Mouse (Mus musculus) kidney, embryonic 14.5 days (tissue): ENCODE measurements around the gene Cry2. TPM values are rescaled to one million over a fixed set of nuclear protein-coding genes. Genes with fewer than 3 reads are reported as not detected.

Experiments
- ATAC-seq: fragments of 200-750 bp; cut with Nextera tagmentation; 2 replicates; pipeline ENCODE4 v1.8.0; 2017; ENCODE audit warnings: moderate number of reproducible peaks, mild to moderate bottlenecking, moderate TSS enrichment, moderate library complexity; ENCODE audit not compliant: low FRiP score, low TSS enrichment
- H3K27ac ChIP-seq: fragments of 300-500 bp; sonication (generic); 2 replicates; pipeline ENCODE4 v1.5.1; 2014; ENCODE audit warnings: low read depth, mild to moderate bottlenecking, low read length, moderate library complexity, mixed read lengths
- H3K27me3 ChIP-seq: fragments of 300-500 bp; sonication (generic); 2 replicates; pipeline ENCODE4 v1.6.1; 2014; ENCODE audit warnings: mild to moderate bottlenecking, low read length; ENCODE audit not compliant: control insufficient read depth, insufficient read depth
- H3K36me3 ChIP-seq: fragments of 300-500 bp; sonication (generic); 2 replicates; pipeline ENCODE4 v1.6.1; 2014; ENCODE audit warnings: low read length, mixed read lengths; ENCODE audit not compliant: control insufficient read depth, insufficient read depth
- H3K4me1 ChIP-seq: fragments of 300-500 bp; sonication (generic); 2 replicates; pipeline ENCODE4 v1.6.1; 2014; ENCODE audit warnings: low read length, mixed read lengths; ENCODE audit not compliant: control insufficient read depth, insufficient read depth
- H3K4me2 ChIP-seq: fragments of 300-500 bp; sonication (generic); replicated peaks from 2 replicates; pipeline ENCODE4 v1.6.1; 2014; ENCODE audit warnings: low read depth, mild to moderate bottlenecking, low read length
- H3K4me3 ChIP-seq: fragments of 300-500 bp; sonication (generic); 2 replicates; pipeline ENCODE4 v1.5.1; 2014; ENCODE audit warnings: mild to moderate bottlenecking, low read length
- H3K9ac ChIP-seq: fragments of 300-500 bp; sonication (generic); 2 replicates; pipeline ENCODE4 v1.6.1; 2014; ENCODE audit warnings: low read depth, mild to moderate bottlenecking, low read length, moderate library complexity
- H3K9me3 ChIP-seq: fragments of 300-500 bp; sonication (generic); 2 replicates; pipeline ENCODE4 v1.6.1; 2016; ENCODE audit warnings: low read length; ENCODE audit not compliant: control insufficient read depth
- WGBS: fragments of 180-500 bp; shearing (Covaris S2); extraction: QIAGEN DNeasy Blood & Tissue Kit; methylation state at CpG from one replicate; pipeline ENCODE4 v1.1.7; 2014; 5-methylcytosine and 5-hydroxymethylcytosine counted together
- polyA plus RNA-seq: library from polyadenylated mRNA; unstranded; fragments of >200 nt; fragmentation: Nextera tagmentation; extraction: Ambion mirVana; gene quantifications from 2 replicates; pipeline ENCODE4 v1.2.1, GENCODE M21; 2014

Cry2 gene
- polyA plus RNA-seq, 1 experiment from 2014 or later = 21.3 TPM

DNA sequence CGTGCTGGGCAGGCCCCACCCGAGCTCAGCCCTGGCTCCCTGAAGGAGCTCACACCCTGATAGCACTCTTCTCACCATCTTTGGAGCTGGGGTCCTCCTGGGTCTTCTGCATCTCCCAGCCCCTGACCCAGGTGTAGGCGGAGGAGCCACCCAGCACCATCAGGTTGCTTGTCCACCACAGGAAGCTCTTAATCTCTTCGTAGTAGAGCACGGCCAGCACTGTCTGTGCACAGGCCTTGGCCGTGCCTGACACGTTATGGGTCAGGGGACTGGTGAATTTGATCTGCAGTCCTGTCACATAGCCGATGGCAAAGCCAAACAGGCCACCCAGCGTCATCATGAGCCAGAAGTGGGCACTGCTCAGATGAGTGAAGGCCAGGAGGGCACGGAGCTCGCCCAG, 20.3 kb upstream of the Cry2 start:
- no peaks in the 10 kb centered on the region for H3K27me3 ChIP-seq
- H3K9me3 ChIP-seq = no peaks in the 10 kb centered on the region
- ATAC-seq = no peak
- no peak overlapping the region for H3K9ac ChIP-seq
- no peak overlapping the region for H3K27ac ChIP-seq
- H3K4me3 ChIP-seq = no peak overlapping the region
- H3K36me3 ChIP-seq = peaks cover 17% of the 10 kb centered on the region
- peaks cover 19% of the 10 kb centered on the region for H3K4me1 ChIP-seq
- no peak overlapping the region for H3K4me2 ChIP-seq
- 84% methylated on average over 11 of the region's 11 CpGs for WGBS

DNA sequence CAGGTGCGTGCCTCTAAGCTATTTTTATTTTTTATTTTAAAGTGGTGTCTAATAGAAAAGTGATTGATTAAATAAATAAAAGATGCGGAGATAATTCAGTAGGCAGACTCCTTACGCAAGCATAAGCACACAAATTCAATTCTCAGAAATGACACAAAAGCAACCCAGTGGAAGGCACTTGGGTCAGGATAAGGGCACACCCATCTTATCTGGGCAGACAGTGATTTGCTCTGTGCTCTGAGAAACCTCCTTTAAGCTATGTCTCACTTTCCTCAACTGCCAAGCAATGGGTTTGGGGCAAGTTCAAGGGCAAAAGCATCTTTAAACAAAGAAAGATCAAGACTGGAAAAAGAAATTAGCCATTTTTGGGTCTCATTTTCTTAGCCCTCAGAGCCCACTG, 17.3 kb upstream of the Cry2 start:
- Histone ChIP-seq H3K4me3 (no peak overlapping the region), H3K9me3 (no peaks in the 10 kb centered on the region), H3K9ac (no peak overlapping the region), H3K4me1 (no peaks in the 10 kb centered on the region), H3K36me3 (peaks cover 17% of the 10 kb centered on the region), H3K27me3 (no peaks in the 10 kb centered on the region), H3K27ac (no peak overlapping the region), H3K4me2 (no peak overlapping the region)
- 89% methylated on average over 3 of the region's 3 CpGs for WGBS
- no peak for ATAC-seq

DNA sequence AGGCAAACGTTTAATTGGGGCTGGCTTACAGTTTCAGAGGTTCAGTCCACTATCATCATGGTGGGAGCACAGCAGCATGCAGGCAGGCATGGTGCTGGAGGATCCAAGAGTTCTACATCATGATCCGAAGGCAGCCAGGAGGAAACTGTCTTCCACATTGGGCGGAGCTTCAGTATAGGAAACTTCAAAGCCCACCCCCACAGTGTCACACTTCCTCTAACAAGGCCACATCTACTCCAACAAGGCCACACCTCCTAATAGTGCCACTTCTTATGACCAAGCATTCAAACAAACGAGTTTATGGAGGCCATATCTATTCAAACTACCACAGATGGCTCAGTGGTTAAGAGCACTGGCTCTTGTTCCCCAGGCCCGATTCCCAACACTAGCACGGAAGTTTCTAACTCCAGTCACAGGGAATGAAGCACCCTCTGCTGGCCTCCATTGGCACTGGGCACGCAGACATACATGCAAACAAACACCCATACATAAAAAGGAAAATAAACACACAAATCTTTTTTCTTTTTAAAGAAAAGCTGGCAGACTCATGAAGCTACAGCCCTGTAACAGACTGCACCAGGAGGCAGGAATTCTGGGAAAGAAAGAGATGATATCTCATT, 13.4 kb upstream of the Cry2 start:
- Histone ChIP-seq H3K9ac (no peak overlapping the region), H3K27ac (no peak overlapping the region), H3K4me1 (no peaks in the 10 kb centered on the region), H3K27me3 (no peaks in the 10 kb centered on the region), H3K4me2 (no peak overlapping the region), H3K9me3 (no peaks in the 10 kb centered on the region), H3K36me3 (no peaks in the 10 kb centered on the region), H3K4me3 (no peak overlapping the region)
- 69% methylated on average over 7 of the region's 7 CpGs for WGBS
- no peak for ATAC-seq

DNA sequence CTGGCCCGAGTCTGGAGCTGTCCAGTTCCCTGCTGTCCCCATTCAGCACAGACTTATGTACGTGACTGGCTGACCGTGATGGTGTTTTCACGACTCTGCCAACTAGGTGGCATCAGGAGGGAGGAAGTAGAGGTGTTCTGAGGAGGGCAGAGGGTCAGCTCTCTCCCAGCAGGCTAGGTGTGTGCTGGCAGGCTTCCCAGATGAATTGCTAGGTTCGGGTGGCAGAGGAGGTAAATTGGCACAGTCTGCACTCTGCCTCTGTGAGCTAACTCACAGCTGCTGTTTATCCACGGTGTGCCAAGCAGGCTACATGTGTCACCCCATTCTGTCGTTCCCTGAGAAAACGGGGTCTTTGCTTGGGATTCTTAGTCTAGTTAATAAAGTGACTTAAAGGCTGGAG, 12.8 kb upstream of the Cry2 start:
- no peaks in the 10 kb centered on the region for H3K36me3 ChIP-seq
- no peaks in the 10 kb centered on the region for H3K4me1 ChIP-seq
- no peak overlapping the region for H3K27ac ChIP-seq
- WGBS = 74% methylated on average over 8 of the region's 8 CpGs
- no peaks in the 10 kb centered on the region for H3K27me3 ChIP-seq
- no peaks in the 10 kb centered on the region for H3K9me3 ChIP-seq
- no peak overlapping the region for H3K4me2 ChIP-seq
- no peak for ATAC-seq
- no peak overlapping the region for H3K9ac ChIP-seq
- H3K4me3 ChIP-seq = no peak overlapping the region

DNA sequence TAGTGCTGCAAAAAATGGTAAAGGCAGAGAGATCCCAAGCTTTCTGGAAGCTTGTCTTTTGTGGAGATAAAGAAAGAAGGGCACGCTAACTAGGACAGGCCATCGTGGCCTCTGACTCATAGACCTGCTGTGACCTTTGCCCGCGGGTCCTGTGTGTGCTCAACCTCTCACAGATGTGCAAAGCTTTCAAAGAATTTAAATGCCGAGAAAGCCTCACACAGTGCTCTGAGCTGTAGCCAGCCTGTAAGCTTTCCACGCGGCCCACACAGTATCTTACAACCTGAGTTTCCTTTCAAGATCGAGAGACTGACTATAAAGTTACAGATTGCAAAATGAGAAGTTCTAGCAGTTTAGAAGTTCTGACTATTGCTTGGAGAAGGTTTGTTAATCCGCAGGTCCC, 12.0 kb upstream of the Cry2 start:
- ATAC-seq = no peak
- WGBS = 60% methylated on average over 9 of the region's 9 CpGs

DNA sequence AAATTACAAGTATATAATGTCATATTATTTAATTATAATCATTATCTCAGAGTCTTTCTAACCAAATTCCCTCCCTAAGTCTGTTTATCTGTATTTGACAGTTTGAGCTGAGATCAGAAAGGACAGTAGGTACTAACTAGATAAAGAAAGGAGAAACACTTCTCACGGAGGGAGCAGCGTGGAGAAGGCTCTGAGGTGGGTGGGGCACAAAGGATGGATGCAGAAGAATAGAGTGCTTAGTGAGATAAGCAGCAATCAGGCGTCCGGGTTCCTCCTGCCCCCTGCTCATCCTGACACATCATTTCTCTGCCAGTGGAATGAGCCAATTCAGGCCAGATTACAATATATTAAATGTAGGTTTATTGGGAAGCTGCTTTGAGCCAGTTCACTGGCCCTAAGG, 10.5 kb upstream of the Cry2 start:
- no peaks in the 10 kb centered on the region for H3K4me1 ChIP-seq
- H3K9ac ChIP-seq = no peak overlapping the region
- H3K27ac ChIP-seq = no peak overlapping the region
- 64% methylated on average over 4 of the region's 4 CpGs for WGBS
- H3K4me3 ChIP-seq = no peak overlapping the region
- ATAC-seq = no peak
- H3K9me3 ChIP-seq = no peaks in the 10 kb centered on the region
- no peak overlapping the region for H3K4me2 ChIP-seq
- H3K27me3 ChIP-seq = no peaks in the 10 kb centered on the region
- no peaks in the 10 kb centered on the region for H3K36me3 ChIP-seq

More for the DNA sequence above, 12.0 kb upstream of the Cry2 start:
- Histone ChIP-seq H3K27ac (no peak overlapping the region), H3K4me1 (no peaks in the 10 kb centered on the region), H3K36me3 (no peaks in the 10 kb centered on the region), H3K9me3 (no peaks in the 10 kb centered on the region), H3K4me3 (no peak overlapping the region), H3K9ac (no peak overlapping the region), H3K4me2 (no peak overlapping the region), H3K27me3 (no peaks in the 10 kb centered on the region)

DNA sequence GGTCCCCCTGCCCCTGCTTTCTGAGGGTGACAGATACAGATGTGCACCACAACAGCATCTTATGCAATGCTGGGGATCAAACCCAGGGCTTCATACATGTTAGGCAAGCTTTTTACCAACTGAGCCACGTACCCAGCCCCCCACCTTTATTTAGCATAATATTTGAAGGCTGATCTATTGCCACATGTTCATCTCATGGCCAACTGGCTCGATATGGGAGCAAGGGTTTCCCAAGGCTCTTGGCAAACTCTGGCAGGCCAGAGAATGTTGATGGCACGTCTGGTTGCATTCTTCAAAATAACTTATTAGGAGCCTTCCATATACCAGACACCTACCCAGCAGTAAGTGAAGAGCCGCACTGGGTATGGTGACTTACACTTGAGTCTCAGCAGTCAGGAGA, 9.5 kb upstream of the Cry2 start:
- H3K4me2 ChIP-seq = no peak overlapping the region
- no peak overlapping the region for H3K4me3 ChIP-seq
- H3K4me1 ChIP-seq = no peaks in the 10 kb centered on the region
- no peak overlapping the region for H3K9ac ChIP-seq
- no peak overlapping the region for H3K27ac ChIP-seq
- H3K9me3 ChIP-seq = no peaks in the 10 kb centered on the region
- ATAC-seq = no peak
- no peaks in the 10 kb centered on the region for H3K27me3 ChIP-seq
- WGBS = 85% methylated on average over 4 of the region's 4 CpGs
- no peaks in the 10 kb centered on the region for H3K36me3 ChIP-seq

DNA sequence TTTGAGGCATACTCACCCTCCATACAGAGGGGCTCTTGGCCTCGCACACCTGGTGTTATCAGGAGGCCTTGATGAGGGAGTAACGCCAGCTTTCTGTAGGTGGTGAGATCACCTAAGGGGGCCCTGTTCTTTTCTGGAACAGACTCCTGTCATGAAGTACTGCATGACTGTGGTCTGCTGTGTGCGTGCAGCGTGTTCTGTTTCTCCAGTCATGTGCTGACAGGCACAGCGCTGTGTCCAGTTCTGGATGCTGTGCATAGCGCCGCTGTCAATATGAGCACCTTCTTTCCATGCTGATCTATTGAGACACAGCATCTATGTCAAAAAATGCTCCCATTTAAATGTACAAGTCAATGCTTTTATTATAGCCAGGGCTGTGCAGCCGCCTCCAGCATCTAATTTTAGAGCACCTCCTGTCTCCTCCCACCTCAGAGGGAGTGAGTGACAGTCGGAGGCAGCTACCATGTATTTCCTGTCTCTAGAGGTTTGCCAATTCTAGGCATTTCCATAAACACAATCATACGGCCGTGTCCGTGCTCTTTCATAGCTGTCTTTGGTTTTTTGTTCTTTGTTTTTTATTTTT, 8.7 kb upstream of the Cry2 start:
- WGBS = 75% methylated on average over 12 of the region's 12 CpGs

DNA sequence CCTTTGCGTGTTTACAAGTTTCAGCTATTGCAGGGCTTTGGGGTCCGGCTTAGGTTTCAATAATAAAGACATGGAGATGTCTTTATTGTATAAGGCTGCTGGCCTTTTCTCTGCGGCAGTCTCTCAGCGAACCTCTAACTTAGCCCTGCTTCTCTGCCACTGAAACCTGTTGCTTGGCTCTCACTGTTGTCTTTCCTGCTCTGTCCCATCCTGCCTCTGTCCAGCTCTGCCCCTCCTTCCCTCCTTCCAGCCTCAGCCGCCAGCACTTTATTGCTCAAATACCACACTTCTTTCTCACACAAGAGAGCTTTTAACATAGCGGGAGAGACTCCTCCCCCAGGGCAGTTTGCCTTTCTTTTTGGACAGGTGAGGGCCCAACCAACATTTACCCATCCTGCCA, 6.6 kb upstream of the Cry2 start:
- H3K36me3 ChIP-seq = no peaks in the 10 kb centered on the region
- H3K27me3 ChIP-seq = no peaks in the 10 kb centered on the region; the same call in 1 of the 2 replicates
- no peak overlapping the region for H3K9ac ChIP-seq
- 46% methylated on average over 6 of the region's 6 CpGs for WGBS
- ATAC-seq = no peak
- no peaks in the 10 kb centered on the region for H3K9me3 ChIP-seq
- no peak overlapping the region for H3K4me2 ChIP-seq
- H3K4me1 ChIP-seq = no peaks in the 10 kb centered on the region
- H3K4me3 ChIP-seq = no peak overlapping the region
- H3K27ac ChIP-seq = no peak overlapping the region

More for the DNA sequence above, 8.7 kb upstream of the Cry2 start:
- H3K9me3 ChIP-seq = no peaks in the 10 kb centered on the region
- no peaks in the 10 kb centered on the region for H3K4me1 ChIP-seq
- no peaks in the 10 kb centered on the region for H3K36me3 ChIP-seq
- H3K27ac ChIP-seq = no peak overlapping the region
- no peak overlapping the region for H3K4me3 ChIP-seq
- no peak for ATAC-seq
- H3K9ac ChIP-seq = no peak overlapping the region
- H3K27me3 ChIP-seq = no peaks in the 10 kb centered on the region
- H3K4me2 ChIP-seq = no peak overlapping the region
